Mouse (Mus musculus): Measurements from ENCODE around the gene Plpp2.

The Plpp2 gene

GRCm38 (mm10) chr10:79527453-79527845 lies 6.1 kb downstream of the Plpp2 start:
- no peak for DNase-seq

GRCm38 (mm10) chr10:79526661-79527452 lies 6.7 kb downstream of the Plpp2 start:
- no peak for DNase-seq

GRCm38 (mm10) chr10:79525456-79526325 lies 7.9 kb downstream of the Plpp2 start:
- no peak for DNase-seq

GRCm38 (mm10) chr10:79524433-79524832 lies 9.2 kb downstream of the Plpp2 start:
- DNase-seq = no peak

GRCm38 (mm10) chr10:79506709-79507108 lies 26.9 kb downstream of the Plpp2 start:
- DNase-seq = no peak

- peak; percentile 15 for DNase-seq
These were observed 30.6 kb downstream of the Plpp2 start for GRCm38 (mm10) chr10:79502830-79503644.

GRCm38 (mm10) chr10:79496701-79497288 lies 36.8 kb downstream of the Plpp2 start:
- DNase-seq = no peak

- DNase-seq = no peak
These were observed 37.7 kb downstream of the Plpp2 start for GRCm38 (mm10) chr10:79495886-79496285.

Measured in retina, postnatal 1 day (tissue).